Mouse (Mus musculus) embryonic fibroblast, embryonic 13.5 days (primary cell): ENCODE measurements around the gene Eef2.

Experiments used
- CTCF ChIP-seq: IDR thresholded peaks from 2 replicates; pipeline ENCODE4 v1.5.1; 2011; ENCODE audit warnings: mild to moderate bottlenecking, control low read depth, low read length, moderate library complexity, borderline replicate concordance; ENCODE audit not compliant: insufficient read depth
- POLR2A ChIP-seq: IDR thresholded peaks from 2 replicates; pipeline ENCODE4 v1.6.1; 2011; ENCODE audit warnings: low read depth, mild to moderate bottlenecking, control low read depth, low read length, moderate library complexity

GRCm38 (mm10) chr10:81136706-81137231 lies 39.7 kb upstream of the Eef2 start:
- TF ChIP-seq CTCF, result no peak
- 0 out of 2 replicates have a peak, but pooled peaks have one; percentile 26 for TF ChIP-seq POLR2A
